In the genomic region with DNA sequence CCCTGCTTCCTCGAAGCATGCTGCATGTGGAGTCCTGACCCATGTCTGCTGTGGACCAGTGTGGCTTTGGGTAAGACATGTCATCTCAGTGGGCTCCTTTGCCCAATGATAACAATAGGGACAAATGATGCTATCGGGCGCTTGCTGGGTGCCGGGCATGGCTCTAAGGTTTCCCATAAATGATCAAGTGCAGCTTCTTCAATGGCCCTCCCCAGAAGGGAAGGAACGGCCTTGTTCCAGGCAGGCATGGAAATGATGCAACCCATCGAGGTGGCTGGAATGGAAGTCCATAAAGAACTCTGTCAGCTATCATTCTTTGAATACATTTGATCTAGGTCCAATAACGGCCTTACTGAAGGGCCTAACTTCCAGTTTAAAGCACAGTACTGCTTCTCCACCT, we compare ENCODE assay signal across 25 mouse cellular contexts. TPM values are rescaled to one million over a fixed set of nuclear protein-coding genes. Genes with fewer than 3 reads are reported as not detected.
DNase-seq lines count a peak whose midpoint lies in the region; ATAC-seq and TF ChIP-seq lines count a peak whose summit lies in the region.
"Had no signal": no experiment of that assay in that cellular context is flagged by ENCODE, and none has a peak within 500 bp of the region (broad histone marks: within the 10 kb centered on the region; RNA-seq: fewer than 3 reads in every experiment).

No protein-coding gene starts in this region.

- no peak for TF ChIP-seq POLR2A in myocyte (IDR thresholded peaks at IDR 0.05; ENCODE audit: insufficient read length, low read depth)

- no peaks in the 10 kb centered on the region for H3K27me3 ChIP-seq in neural tube, embryonic 15.5 days (replicated peaks)
- H3K27me3 ChIP-seq in myocyte (ENCODE audit: control insufficient read depth, insufficient read depth, insufficient read length) = no peaks in the 10 kb centered on the region
- H3K27me3 ChIP-seq: embryonic facial prominence, embryonic 12.5 days; forebrain, embryonic 15.5 days; heart, embryonic 12.5 days; heart, embryonic 15.5 days; hindbrain, embryonic 12.5 days; hindbrain, embryonic 15.5 days; intestine, embryonic 15.5 days; Patski had no signal

- intact Hi-C loops in heart, postnatal 10 days (cut with DNase I) = no loop called here

- H3K36me3 ChIP-seq in neural tube, embryonic 15.5 days = no peaks in the 10 kb centered on the region
- no peaks in the 10 kb centered on the region for H3K36me3 ChIP-seq in myocyte (ENCODE audit: control insufficient read depth, insufficient read depth)
- H3K36me3 ChIP-seq: embryonic facial prominence, embryonic 12.5 days; forebrain, embryonic 15.5 days; heart, embryonic 12.5 days; heart, embryonic 15.5 days; hindbrain, embryonic 12.5 days; hindbrain, embryonic 15.5 days; intestine, embryonic 15.5 days had no signal

- H3K79me2 ChIP-seq in myocyte (ENCODE audit: control insufficient read depth, insufficient read depth) = peaks cover 6% of the 10 kb centered on the region

- H3ac ChIP-seq in myocyte (ENCODE audit: control insufficient read depth, insufficient read length) = no peak overlapping the region

- H3K9me3 ChIP-seq in neural tube, embryonic 15.5 days (replicated peaks) = no peaks in the 10 kb centered on the region
- H3K9me3 ChIP-seq: embryonic facial prominence, embryonic 12.5 days; forebrain, embryonic 15.5 days; heart, embryonic 12.5 days; heart, embryonic 15.5 days; hindbrain, embryonic 12.5 days; hindbrain, embryonic 15.5 days; intestine, embryonic 15.5 days had no signal

- 0 out of 2 replicates have a peak, but pooled peaks have one; percentile 23 for ATAC-seq in neural tube, embryonic 15.5 days (ENCODE audit: low FRiP score)
- ATAC-seq: forebrain, embryonic 15.5 days; intestine, embryonic 15.5 days; Patski had no signal

- no peak overlapping the region for H3K9ac ChIP-seq in neural tube, embryonic 15.5 days (replicated peaks)
- H3K9ac ChIP-seq: embryonic facial prominence, embryonic 12.5 days; forebrain, embryonic 15.5 days; heart, embryonic 12.5 days; heart, embryonic 15.5 days; hindbrain, embryonic 12.5 days; hindbrain, embryonic 15.5 days; intestine, embryonic 15.5 days had no signal

- H3K4me1 ChIP-seq in neural tube, embryonic 15.5 days = peaks cover 4% of the 10 kb centered on the region; the same call in 1 of the 2 replicates
- H3K4me1 ChIP-seq: forebrain, embryonic 15.5 days; hindbrain, embryonic 12.5 days; hindbrain, embryonic 15.5 days had no signal

- DNase-seq in heart, adult 11 months = peak; percentile 76
- DNase-seq in heart, postnatal 10 days = no peak
- no peak for DNase-seq in neural tube, embryonic 10.5 days (ENCODE audit: extremely low spot score, low spot score)
- DNase-seq in NIH3T3 (ENCODE audit: low read depth) = peak; percentile 52
- DNase-seq in kidney, postnatal 25 days = no peak
- DNase-seq: adrenal gland, postnatal 10 days; adrenal gland, postnatal 36 days; cerebellum, adult 18-20 months; cerebellum, adult 9-10 months; cerebellum, postnatal 14 days; gastrocnemius, postnatal 14 days; heart, adult 18-20 months; heart, postnatal 14 days; heart, postnatal 4 days; kidney, adult 11 months had no signal

- no peak overlapping the region for H3K4me3 ChIP-seq in neural tube, embryonic 15.5 days (replicated peaks)
- H3K4me3 ChIP-seq in myocyte = no peak overlapping the region
- H3K4me3 ChIP-seq: embryonic facial prominence, embryonic 12.5 days; forebrain, embryonic 15.5 days; heart, embryonic 12.5 days; heart, embryonic 15.5 days; hindbrain, embryonic 12.5 days; hindbrain, embryonic 15.5 days; intestine, embryonic 15.5 days had no signal

- H3K4me2 ChIP-seq in neural tube, embryonic 15.5 days = no peak overlapping the region
- no peak overlapping the region for H3K4me2 ChIP-seq in myocyte (ENCODE audit: low read depth)
- H3K4me2 ChIP-seq: embryonic facial prominence, embryonic 12.5 days; forebrain, embryonic 15.5 days; heart, embryonic 12.5 days; heart, embryonic 15.5 days; hindbrain, embryonic 12.5 days; hindbrain, embryonic 15.5 days; intestine, embryonic 15.5 days had no signal

- WGBS in neural tube, embryonic 15.5 days = 88% methylated on average over 7 of the region's 7 CpGs

- no peak overlapping the region for H3K27ac ChIP-seq in neural tube, embryonic 15.5 days (replicated peaks)
- H3K27ac ChIP-seq: embryonic facial prominence, embryonic 12.5 days; forebrain, embryonic 15.5 days; heart, embryonic 15.5 days; hindbrain, embryonic 12.5 days; hindbrain, embryonic 15.5 days; intestine, embryonic 15.5 days had no signal

TF ChIP-seq in myocyte, 11 proteins besides CTCF, POLR2A, EP300 and RAD21:
- no peak for TF ChIP-seq REST (IDR thresholded peaks at IDR 0.05; ENCODE audit: insufficient read depth, insufficient read length)
- TF ChIP-seq CEBPB (IDR thresholded peaks at IDR 0.05; ENCODE audit: insufficient read depth, poor library complexity, severe bottlenecking) = peak; percentile 45; the same call in 1 of the 2 replicates
TF ChIP-seq in myocyte: peak in this region for 1.

RNA-seq across cellular contexts. Expression of gene Tram2, which starts 36.6 kb away (rescaled TPM):
- 10 to 100 TPM; 12.1 to 15.3 TPM for total RNA-seq in heart, postnatal 10 days (2021)
- 2.2 and 3.1 TPM in 2 replicates for polyA plus RNA-seq in neural tube, embryonic 15.5 days (2015; fragmentation: Nextera tagmentation; extraction: Ambion mirVana)
- polyA plus RNA-seq in myocyte (2012; fragmentation: generic; extraction: Trizol) = 4.2 TPM

Comparison
In these comparisons a context has a peak if more than half of its experiments do, and no peak if none do; other contexts are left out.
1. DNase-seq: peak in heart, adult 11 months (single experiment) and NIH3T3 (single experiment); none in heart, postnatal 10 days (0 of 2), neural tube, embryonic 10.5 days (single experiment) and kidney, postnatal 25 days (0 of 2).